Mouse (Mus musculus) myocyte (in vitro differentiated cells): ENCODE measurements around the gene Rapgef3.

Experiments used
- CEBPB ChIP-seq: IDR thresholded peaks from 2 replicates; pipeline ENCODE4 v1.6.1; 2011; ENCODE audit warnings: mild to moderate bottlenecking, moderate library complexity; ENCODE audit not compliant: poor library complexity, insufficient read depth, severe bottlenecking
- E2F4 ChIP-seq: IDR thresholded peaks from one replicate; pipeline ENCODE4 v1.6.1; 2011; ENCODE audit warnings: mild to moderate bottlenecking, control low read depth, moderate library complexity; ENCODE audit not compliant: insufficient read depth
- MAX ChIP-seq: IDR thresholded peaks from one replicate; pipeline ENCODE4 v1.6.1; 2011; ENCODE audit warnings: low read depth, mild to moderate bottlenecking, control low read depth
- MYOD1 ChIP-seq, 3 experiments: IDR thresholded peaks; one replicate each; pipeline ENCODE4 v1.6.1; 2011; ENCODE audit warnings: control low read depth in 2 of 3, low read depth in 2 of 3, mild to moderate bottlenecking in 2 of 3, moderate library complexity in 1 of 3; ENCODE audit not compliant: insufficient read length in 2 of 3, control insufficient read depth in 1 of 3
- MYOG ChIP-seq, 3 experiments: IDR thresholded peaks; one replicate each; pipeline ENCODE4 v1.6.1; 2011; ENCODE audit warnings: control low read depth in 2 of 3, low read depth in 2 of 3, mild to moderate bottlenecking in 2 of 3; ENCODE audit not compliant: insufficient read length in 2 of 3, control insufficient read depth in 1 of 3, insufficient read depth in 1 of 3
- POLR2A ChIP-seq: IDR thresholded peaks from one replicate; pipeline ENCODE4 v1.6.1; 2011; ENCODE audit warnings: low read depth, mild to moderate bottlenecking, control low read depth, moderate library complexity; ENCODE audit not compliant: insufficient read length
- POLR2AphosphoS2 ChIP-seq: IDR thresholded peaks from one replicate; pipeline ENCODE4 v1.6.1; 2011; ENCODE audit warnings: low read depth, control low read depth; ENCODE audit not compliant: insufficient read length
- SRF ChIP-seq: IDR thresholded peaks from one replicate; pipeline ENCODE4 v1.6.1; 2011; ENCODE audit warnings: low read depth; ENCODE audit not compliant: control insufficient read depth, insufficient read length
- TCF12 ChIP-seq: IDR thresholded peaks from one replicate; pipeline ENCODE4 v1.6.1; 2011; ENCODE audit warnings: mild to moderate bottlenecking, control low read depth; ENCODE audit not compliant: poor library complexity, insufficient read depth, severe bottlenecking
- TCF3 ChIP-seq: IDR thresholded peaks from one replicate; pipeline ENCODE4 v1.6.1; 2011; ENCODE audit warnings: low read depth, control low read depth; ENCODE audit not compliant: insufficient read length
- USF1 ChIP-seq: IDR thresholded peaks from one replicate; pipeline ENCODE4 v1.6.1; 2011; ENCODE audit warnings: low read depth, mild to moderate bottlenecking, control low read depth, moderate library complexity

DNA sequence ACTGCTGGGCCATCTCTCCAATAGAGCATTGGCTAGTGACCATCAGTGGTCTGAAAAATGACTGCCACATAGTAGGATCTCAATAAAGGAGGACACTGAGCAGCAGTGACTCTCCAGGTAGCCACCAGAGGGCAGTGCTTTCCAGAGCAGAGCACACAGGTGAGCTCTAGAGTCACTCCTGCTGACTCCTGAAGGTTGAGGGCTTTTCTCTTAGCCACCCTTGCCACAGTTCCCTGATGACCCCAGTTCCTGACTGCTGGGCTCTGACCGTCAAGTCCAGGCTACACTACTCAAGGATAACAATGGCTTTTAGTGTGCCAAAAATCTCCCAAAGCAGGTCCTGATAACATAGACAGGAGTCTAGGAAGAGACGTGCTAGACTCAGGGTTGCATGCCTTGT lies 16.1 kb downstream of the Rapgef3 start:
- TF ChIP-seq USF1 (no peak), POLR2A (no peak), POLR2AphosphoS2 (no peak), CEBPB (no peak), MAX (no peak), E2F4 (no peak), MYOG (IDR thresholded peaks at IDR 0.05; ENCODE audit: control insufficient read depth in 1 of 3, insufficient read depth in 1 of 3, insufficient read length in 2 of 3, low read depth in 2 of 3) (no peak), SRF (no peak), TCF12 (no peak), MYOD1 (IDR thresholded peaks at IDR 0.05; ENCODE audit: control insufficient read depth in 1 of 3, insufficient read length in 2 of 3, low read depth in 2 of 3) (no peak), TCF3 (no peak)
